In the genomic region with DNA sequence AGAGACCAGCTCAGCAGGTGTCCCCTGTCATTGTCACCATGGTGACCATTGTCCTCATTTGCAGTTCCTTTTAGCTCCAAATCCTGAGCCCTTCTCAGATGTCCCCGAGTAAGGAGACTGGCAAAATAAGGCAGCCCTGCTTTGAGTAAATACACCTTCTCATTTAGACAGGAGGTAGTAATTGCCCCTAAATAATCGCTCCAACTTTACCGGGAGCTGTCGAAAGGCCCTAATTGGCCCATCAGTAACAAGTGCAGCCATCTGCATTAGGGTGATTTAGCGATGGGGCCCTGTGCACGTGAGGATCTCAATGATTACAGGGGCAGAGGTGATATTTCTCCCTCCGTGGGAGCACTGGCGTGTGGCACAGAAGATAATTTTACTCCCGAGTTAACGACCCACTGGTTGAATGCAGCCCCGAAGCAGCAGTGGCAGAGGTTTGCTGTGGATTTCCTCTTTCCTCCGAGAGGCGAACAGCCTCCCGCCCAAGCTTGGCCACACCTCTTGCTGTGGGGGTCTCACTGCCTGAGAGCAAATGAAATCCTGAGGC, we compare ENCODE assay signal across 14 mouse cellular contexts. TPM values are rescaled to one million over a fixed set of nuclear protein-coding genes. Genes with fewer than 3 reads are reported as not detected.
DNase-seq lines count a peak whose midpoint lies in the region; ATAC-seq lines count a peak whose summit lies in the region.
"Had no signal": no experiment of that assay in that cellular context is flagged by ENCODE, and none has a peak within 500 bp of the region (broad histone marks: within the 10 kb centered on the region; RNA-seq: fewer than 3 reads in every experiment).

No protein-coding gene starts in this region.

- H3K27ac ChIP-seq in kidney, embryonic 16.5 days (ENCODE audit: low read length), result no peak overlapping the region
- H3K27ac ChIP-seq in forebrain, embryonic 13.5 days, result peak overlapping the region; percentile 32; the same call in 1 of the 2 replicates
- H3K27ac ChIP-seq in limb, embryonic 10.5 days, result peak overlapping the region; percentile 50
- H3K27ac ChIP-seq: left cerebral cortex, adult 2 months; liver, embryonic 12.5 days had no signal

- whole genome bisulfite sequencing in kidney, embryonic 16.5 days, result 10% methylated on average over 14 of the region's 14 CpGs
- 6% methylated on average over 14 of the region's 14 CpGs for WGBS in forebrain, embryonic 13.5 days
- WGBS in limb, embryonic 10.5 days, result 6% methylated on average over 14 of the region's 14 CpGs

- H3K4me3 ChIP-seq in kidney, embryonic 16.5 days (ENCODE audit: low read length), result no peak overlapping the region
- H3K4me3 ChIP-seq in forebrain, embryonic 13.5 days, result no peak overlapping the region
- 0 out of 2 replicates have a peak overlapping the region, but pooled peaks have one; percentile 0 for H3K4me3 ChIP-seq in limb, embryonic 10.5 days
- H3K4me3 ChIP-seq: erythroblast, embryonic 14.5 days; left cerebral cortex, adult 2 months; liver, embryonic 12.5 days had no signal

- 0 out of 2 replicates have a peak, but pooled peaks cover 3% of the 10 kb centered on the region for H3K4me1 ChIP-seq in kidney, embryonic 16.5 days (ENCODE audit: insufficient read depth, low read length)
- peaks cover 19% of the 10 kb centered on the region for H3K4me1 ChIP-seq in forebrain, embryonic 13.5 days
- peaks cover 24% of the 10 kb centered on the region for H3K4me1 ChIP-seq in limb, embryonic 10.5 days

- H3K9ac ChIP-seq in kidney, embryonic 16.5 days (replicated peaks; ENCODE audit: low read length), result no peak overlapping the region
- H3K9ac ChIP-seq in forebrain, embryonic 13.5 days, result no peak overlapping the region
- H3K9ac ChIP-seq: liver, embryonic 12.5 days had no signal

- peak; percentile 79 for ATAC-seq in kidney, embryonic 16.5 days (ENCODE audit: low FRiP score, low TSS enrichment)
- ATAC-seq in forebrain, embryonic 13.5 days, result peak; percentile 63; the same call in 1 of the 2 replicates
- ATAC-seq: liver, embryonic 12.5 days had no signal

- no peaks in the 10 kb centered on the region for H3K27me3 ChIP-seq in kidney, embryonic 16.5 days (ENCODE audit: insufficient read depth, low read length)
- peaks cover 5% of the 10 kb centered on the region for H3K27me3 ChIP-seq in forebrain, embryonic 13.5 days
- H3K27me3 ChIP-seq in limb, embryonic 10.5 days (ENCODE audit: low read depth, poor library complexity, severe bottlenecking), result peaks cover 43% of the 10 kb centered on the region
- H3K27me3 ChIP-seq: liver, embryonic 12.5 days had no signal

- H3K36me3 ChIP-seq in kidney, embryonic 16.5 days (ENCODE audit: insufficient read depth, low read length), result peaks cover 9% of the 10 kb centered on the region; the same call in 1 of the 2 replicates
- H3K36me3 ChIP-seq in forebrain, embryonic 13.5 days (ENCODE audit: poor library complexity, severe bottlenecking), result no peaks in the 10 kb centered on the region
- peaks cover 15% of the 10 kb centered on the region for H3K36me3 ChIP-seq in limb, embryonic 10.5 days

- H3K9me3 ChIP-seq in kidney, embryonic 16.5 days (ENCODE audit: low read length), result no peaks in the 10 kb centered on the region
- peaks cover 4% of the 10 kb centered on the region; the same call in 1 of the 2 replicates for H3K9me3 ChIP-seq in forebrain, embryonic 13.5 days (replicated peaks)
- no peaks in the 10 kb centered on the region for H3K9me3 ChIP-seq in limb, embryonic 10.5 days (replicated peaks)
- H3K9me3 ChIP-seq: liver, embryonic 12.5 days had no signal

- no peak for DNase-seq in kidney, postnatal 10 days
- DNase-seq in limb, embryonic 10.5 days (ENCODE audit: low spot score), result peak; percentile 78
- peak; percentile 88 for DNase-seq in retina, postnatal 1 day
- DNase-seq in gastrocnemius, postnatal 10 days, result no peak
- no peak for DNase-seq in cerebellum, adult 18-20 months
- DNase-seq in lung, postnatal 10 days, result no peak
- DNase-seq: cerebellum, adult 8-10 months; kidney, adult 8-10 months; lung, postnatal 36 days had no signal

- H3K4me2 ChIP-seq in kidney, embryonic 16.5 days (replicated peaks; ENCODE audit: low read depth, low read length), result no peak overlapping the region
- H3K4me2 ChIP-seq in forebrain, embryonic 13.5 days, result peak overlapping the region; percentile 47
- H3K4me2 ChIP-seq: liver, embryonic 12.5 days had no signal

RNA-seq across cellular contexts. Expression of gene Sap30l, which starts 40.9 kb away (rescaled TPM):
- polyA plus RNA-seq in kidney, embryonic 16.5 days (2015; fragmentation: Nextera tagmentation; extraction: Ambion mirVana), result 6.1 and 7.1 TPM in 2 replicates
- polyA plus RNA-seq in forebrain, embryonic 13.5 days (2015; fragmentation: Nextera tagmentation; extraction: Ambion mirVana), result 6.8 and 7.4 TPM in 2 replicates
- polyA plus RNA-seq in limb, embryonic 10.5 days (2016; fragmentation: Nextera tagmentation; extraction: Ambion mirVana), result 11.2 and 12.4 TPM in 2 replicates
- 10 to 100 TPM; 28.2 to 29.8 TPM for total RNA-seq in gastrocnemius, postnatal 10 days (2021)

Comparison
In these comparisons a context has a peak if more than half of its experiments do, and no peak if none do; other contexts are left out.
1. DNase-seq: peak in limb, embryonic 10.5 days (single experiment) and retina, postnatal 1 day (single experiment); none in kidney, postnatal 10 days (single experiment), gastrocnemius, postnatal 10 days (single experiment), cerebellum, adult 18-20 months (0 of 2) and lung, postnatal 10 days (single experiment).